Mouse (Mus musculus) stomach, postnatal 0 days (tissue): Measurements from ENCODE around the gene Rfx3.

ENCODE experiments used
- CTCF ChIP-seq: IDR thresholded peaks from 2 replicates; pipeline ENCODE4 v1.5.1; 2016; ENCODE audit warnings: antibody characterized with exemption, low read depth, mild to moderate bottlenecking, moderate library complexity
- EP300 ChIP-seq: optimal IDR thresholded peaks from 2 replicates; pipeline ENCODE3; 2016; ENCODE audit warnings: antibody characterized with exemption

DNA sequence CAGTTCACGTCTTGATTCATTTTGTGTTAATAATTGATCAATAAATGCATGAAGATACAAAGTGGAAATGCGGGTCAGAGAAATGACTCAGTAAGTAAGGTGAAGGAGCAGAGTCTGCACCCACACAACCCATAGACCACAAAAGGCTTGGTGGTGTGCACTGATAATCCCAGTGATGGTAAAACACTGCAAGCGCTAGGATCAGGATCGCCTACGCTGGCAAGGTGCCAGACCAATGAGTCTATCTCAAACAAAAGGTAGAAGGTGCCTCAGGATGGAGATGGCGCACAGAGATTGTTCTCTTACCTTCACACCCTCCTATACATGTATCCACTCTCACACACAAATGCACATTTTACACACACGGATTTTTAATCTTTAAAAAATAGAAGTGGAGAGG, 18.2 kb downstream of the Rfx3 start:
- TF ChIP-seq CTCF (no peak), EP300 (no peak)
